In the genomic region with DNA sequence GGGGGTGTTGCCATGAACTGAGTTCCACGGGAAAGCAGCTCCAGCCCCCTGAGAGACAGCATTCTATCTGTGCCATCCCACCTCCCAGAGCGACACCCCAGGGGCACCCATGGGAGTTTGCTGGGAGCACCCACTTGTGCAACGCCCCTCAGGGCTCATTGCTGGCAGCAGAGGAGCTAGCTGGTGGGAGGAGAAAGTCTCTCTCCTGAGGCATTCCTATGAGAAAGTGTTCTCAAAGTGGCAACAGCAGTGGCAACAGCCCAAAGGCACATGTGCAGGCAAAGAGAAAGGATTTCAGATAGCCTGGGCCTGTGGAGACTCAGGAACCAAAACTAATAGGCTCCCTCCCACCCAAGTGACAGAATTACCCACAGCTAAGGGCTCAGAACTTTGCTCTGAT, we compare ENCODE assay signal across 12 mouse cellular contexts.
DNase-seq lines count a peak whose midpoint lies in the region; ATAC-seq and TF ChIP-seq lines count a peak whose summit lies in the region.
"Had no signal": no experiment of that assay in that cellular context is flagged by ENCODE, and none has a peak within 500 bp of the region (broad histone marks: within the 10 kb centered on the region; RNA-seq: fewer than 3 reads in every experiment).

No protein-coding gene starts in this region.

- H3K9me3 ChIP-seq in forebrain, embryonic 15.5 days: no peaks in the 10 kb centered on the region
- H3K9me3 ChIP-seq in limb, embryonic 14.5 days (ENCODE audit: control insufficient read depth, low read length): no peaks in the 10 kb centered on the region
- H3K9me3 ChIP-seq: neural tube, embryonic 15.5 days had no signal

- H3K27ac ChIP-seq in left cerebral cortex, adult 2 months: peak overlapping the region; percentile 66
- H3K27ac ChIP-seq in forebrain, embryonic 15.5 days (replicated peaks): peak overlapping the region; percentile 38; the same call in 1 of the 2 replicates
- H3K27ac ChIP-seq in limb, embryonic 14.5 days (replicated peaks; ENCODE audit: low read depth, low read length): 0 out of 2 replicates have a peak overlapping the region, but pooled peaks have one; percentile 19
- H3K27ac ChIP-seq: neural tube, embryonic 15.5 days had no signal

- H3K27me3 ChIP-seq in forebrain, embryonic 15.5 days: no peaks in the 10 kb centered on the region
- no peaks in the 10 kb centered on the region for H3K27me3 ChIP-seq in limb, embryonic 14.5 days (ENCODE audit: control insufficient read depth, insufficient read depth, low read length)
- H3K27me3 ChIP-seq: neural tube, embryonic 15.5 days had no signal

- H3K4me1 ChIP-seq in forebrain, embryonic 15.5 days: peaks cover 88% of the 10 kb centered on the region
- peaks cover 30% of the 10 kb centered on the region for H3K4me1 ChIP-seq in limb, embryonic 14.5 days (ENCODE audit: control insufficient read depth, insufficient read depth, low read length)

- peak; percentile 32 for DNase-seq in cerebellum, adult 9-11 months
- DNase-seq in cerebellum, adult 18-20 months: no peak
- peak in 1 of 2 experiments; percentile 57 for DNase-seq in left cerebral cortex, adult 2 months (ENCODE audit: extremely low spot score in 1 of 2, low spot score in 2 of 2)
- no peak for DNase-seq in left cerebral cortex, adult 11 months (ENCODE audit: low spot score)
- no peak for DNase-seq in limb, embryonic 14.5 days (ENCODE audit: low spot score)
- no peak for DNase-seq in ovary, postnatal 36 days (ENCODE audit: low spot score)
- DNase-seq: heart, postnatal 36 days; kidney, postnatal 14 days; liver, postnatal 0 days had no signal

- no peak for TF ChIP-seq POLR2A in limb, embryonic 14.5 days (IDR thresholded peaks at IDR 0.05; ENCODE audit: borderline replicate concordance, extremely low read depth, insufficient read depth, insufficient read length)

- ATAC-seq in forebrain, embryonic 15.5 days (replicated peaks): no peak
- ATAC-seq in limb, embryonic 14.5 days (ENCODE audit: low FRiP score, low read depth): no peak
- ATAC-seq in megakaryocyte, adult 5-6 weeks (ENCODE audit: poor library complexity, severe bottlenecking): no peak
- ATAC-seq: liver, postnatal 0 days had no signal

- no peak overlapping the region for H3K4me2 ChIP-seq in forebrain, embryonic 15.5 days (replicated peaks)
- H3K4me2 ChIP-seq in limb, embryonic 14.5 days (replicated peaks; ENCODE audit: low read depth, low read length, severe bottlenecking): no peak overlapping the region
- H3K4me2 ChIP-seq: neural tube, embryonic 15.5 days had no signal

- no peaks in the 10 kb centered on the region for H3K36me3 ChIP-seq in forebrain, embryonic 15.5 days
- no peaks in the 10 kb centered on the region for H3K36me3 ChIP-seq in limb, embryonic 14.5 days (ENCODE audit: control insufficient read depth, insufficient read depth, low read length)
- H3K36me3 ChIP-seq: neural tube, embryonic 15.5 days had no signal

- intact Hi-C loops in left cerebral cortex, adult 2 months (cut with DNase I): no loop called here

- no peak overlapping the region for H3K4me3 ChIP-seq in left cerebral cortex, adult 2 months
- H3K4me3 ChIP-seq in forebrain, embryonic 15.5 days: no peak overlapping the region
- no peak overlapping the region for H3K4me3 ChIP-seq in limb, embryonic 14.5 days (replicated peaks; ENCODE audit: low read length)
- H3K4me3 ChIP-seq: neural tube, embryonic 15.5 days had no signal

- WGBS in forebrain, embryonic 15.5 days: 74% methylated on average over 3 of the region's 3 CpGs
- 82% methylated on average over 3 of the region's 3 CpGs for WGBS in limb, embryonic 14.5 days

- TF ChIP-seq CTCF in left cerebral cortex, adult 2 months (IDR thresholded peaks at IDR 0.05): no peak

- no peak overlapping the region for H3K9ac ChIP-seq in forebrain, embryonic 15.5 days (replicated peaks)
- H3K9ac ChIP-seq in limb, embryonic 14.5 days (ENCODE audit: low read depth, low read length, severe bottlenecking): no peak overlapping the region
- H3K9ac ChIP-seq: liver, postnatal 0 days; neural tube, embryonic 15.5 days had no signal
